Mouse (Mus musculus) CH12.LX (cell line): ENCODE data around the gene Rimkla.

Experiments used
- BHLHE40 ChIP-seq: IDR thresholded peaks from 2 replicates; pipeline ENCODE4 v1.6.1; 2011; ENCODE audit warnings: mild to moderate bottlenecking, low read depth, low read length, improper control_type of control experiment
- CHD1 ChIP-seq: IDR thresholded peaks from 2 replicates; pipeline ENCODE4 v1.6.1; 2012; ENCODE audit warnings: low read depth, low read length, improper control_type of control experiment, inconsistent platforms
- CTCF ChIP-seq, 2 experiments: IDR thresholded peaks in 1 of 2; conservative IDR thresholded peaks in 1 of 2; 2 replicates each; pipeline ENCODE4 v1.5.1; 2011 to 2012; ENCODE audit warnings: low read depth in 2 of 2, low read length in 2 of 2, improper control_type of control experiment in 1 of 2, inconsistent platforms in 1 of 2, mild to moderate bottlenecking in 1 of 2, moderate library complexity in 1 of 2
- E2F4 ChIP-seq: IDR thresholded peaks from 2 replicates; pipeline ENCODE4 v1.6.1; 2011; ENCODE audit warnings: low read depth, low read length, improper control_type of control experiment; ENCODE audit not compliant: insufficient replicate concordance
- EP300 ChIP-seq: IDR thresholded peaks from 2 replicates; pipeline ENCODE4 v1.6.1; 2011; ENCODE audit warnings: low read length, improper control_type of control experiment
- HCFC1 ChIP-seq: IDR thresholded peaks from 2 replicates; pipeline ENCODE4 v1.6.1; 2012; ENCODE audit warnings: low read depth, mild to moderate bottlenecking, inconsistent platforms, low read length, improper control_type of control experiment
- JUND ChIP-seq: conservative IDR thresholded peaks from 2 replicates; pipeline ENCODE4 v1.6.1; 2011; ENCODE audit warnings: low read depth, low read length, improper control_type of control experiment
- KAT2A ChIP-seq: IDR thresholded peaks from 2 replicates; pipeline ENCODE4 v1.6.1; 2012; ENCODE audit warnings: low read length, improper control_type of control experiment, inconsistent platforms; ENCODE audit not compliant: insufficient replicate concordance
- MAZ ChIP-seq: IDR thresholded peaks from 2 replicates; pipeline ENCODE4 v1.6.1; 2012; ENCODE audit warnings: low read depth, mild to moderate bottlenecking, inconsistent platforms, low read length, improper control_type of control experiment, moderate library complexity
- MEF2A ChIP-seq: IDR thresholded peaks from 2 replicates; pipeline ENCODE4 v1.6.1; 2014; ENCODE audit warnings: low read depth, mild to moderate bottlenecking, inconsistent platforms, low read length, improper control_type of control experiment, borderline replicate concordance
- PAX5 ChIP-seq: IDR thresholded peaks from 2 replicates; pipeline ENCODE4 v1.6.1; 2012; ENCODE audit warnings: low read length, inconsistent platforms, mixed read lengths
- RAD21 ChIP-seq: IDR thresholded peaks from 2 replicates; pipeline ENCODE4 v1.6.1; 2011; ENCODE audit warnings: low read depth, mild to moderate bottlenecking, low read length, improper control_type of control experiment, moderate library complexity
- RCOR1 ChIP-seq: conservative IDR thresholded peaks from 2 replicates; pipeline ENCODE4 v1.6.1; 2012; ENCODE audit warnings: low read depth, mild to moderate bottlenecking, inconsistent platforms, low read length, improper control_type of control experiment
- SMC3 ChIP-seq: IDR thresholded peaks from 2 replicates; pipeline ENCODE4 v1.6.1; 2011; ENCODE audit warnings: low read depth, low read length, improper control_type of control experiment

- TF ChIP-seq CTCF (conservative IDR thresholded peaks at IDR 0.05 in 1 of 2, IDR thresholded peaks at IDR 0.05 in 1 of 2; ENCODE audit: low read depth in 2 of 2, low read length in 2 of 2) (no peak), MAZ (no peak), SMC3 (no peak), KAT2A (no peak), BHLHE40 (no peak), PAX5 (no peak), EP300 (no peak), HCFC1 (no peak), RCOR1 (no peak), E2F4 (no peak), MEF2A (no peak), CHD1 (no peak), RAD21 (no peak), JUND (no peak)
These were observed 30.0 kb downstream of the Rimkla start for GRCm38 (mm10) chr4:119462457-119462856.
